Mouse (Mus musculus): ENCODE measurements around the gene Col26a1.

Col26a1 gene

GRCm38 (mm10) chr5:136881380-136882009 is 1.5 kb downstream of the Col26a1 start:
- DNase-seq (ENCODE audit: low read depth), result peak; percentile 81

- no peak for DNase-seq (ENCODE audit: low read depth)
Measured at GRCm38 (mm10) chr5:136880101-136880500, 2.9 kb downstream of the Col26a1 start.

GRCm38 (mm10) chr5:136874271-136874670 is 8.7 kb downstream of the Col26a1 start:
- no peak for DNase-seq (ENCODE audit: low read depth)

- no peak for DNase-seq (ENCODE audit: low read depth)
Measured at GRCm38 (mm10) chr5:136872417-136872816, 10.6 kb downstream of the Col26a1 start.

GRCm38 (mm10) chr5:136869451-136870114 is 13.4 kb downstream of the Col26a1 start:
- DNase-seq (ENCODE audit: low read depth), result no peak

GRCm38 (mm10) chr5:136867706-136868105 is 15.3 kb downstream of the Col26a1 start:
- DNase-seq (ENCODE audit: low read depth), result no peak

GRCm38 (mm10) chr5:136863961-136864674 is 18.9 kb downstream of the Col26a1 start:
- peak; percentile 65 for DNase-seq (ENCODE audit: low read depth)

GRCm38 (mm10) chr5:136863276-136863675 is 19.7 kb downstream of the Col26a1 start:
- no peak for DNase-seq (ENCODE audit: low read depth)

GRCm38 (mm10) chr5:136862806-136863205 is 20.2 kb downstream of the Col26a1 start:
- DNase-seq (ENCODE audit: low read depth), result no peak

- DNase-seq (ENCODE audit: low read depth), result no peak
Measured at GRCm38 (mm10) chr5:136861191-136861940, 21.6 kb downstream of the Col26a1 start.

- DNase-seq (ENCODE audit: low read depth), result no peak
Measured at GRCm38 (mm10) chr5:136850716-136851115, 32.3 kb downstream of the Col26a1 start.

GRCm38 (mm10) chr5:136846385-136847264 is 36.4 kb downstream of the Col26a1 start:
- DNase-seq (ENCODE audit: low read depth), result no peak

- DNase-seq (ENCODE audit: low read depth), result no peak
Measured at GRCm38 (mm10) chr5:136843930-136844329, 39.1 kb downstream of the Col26a1 start.

- peak; percentile 73 for DNase-seq (ENCODE audit: low read depth)
Measured at GRCm38 (mm10) chr5:136840036-136840435, 43.0 kb downstream of the Col26a1 start.

- DNase-seq (ENCODE audit: low read depth), result no peak
Measured at GRCm38 (mm10) chr5:136833053-136833452, 50.0 kb downstream of the Col26a1 start.

GRCm38 (mm10) chr5:136830156-136830555 is 52.9 kb downstream of the Col26a1 start:
- DNase-seq (ENCODE audit: low read depth), result no peak

GRCm38 (mm10) chr5:136821971-136822370 is 61.0 kb downstream of the Col26a1 start:
- no peak for DNase-seq (ENCODE audit: low read depth)

GRCm38 (mm10) chr5:136820911-136821310 is 62.1 kb downstream of the Col26a1 start:
- DNase-seq (ENCODE audit: low read depth), result no peak

GRCm38 (mm10) chr5:136819686-136820085 is 63.3 kb downstream of the Col26a1 start:
- no peak for DNase-seq (ENCODE audit: low read depth)

GRCm38 (mm10) chr5:136810539-136811374 is 72.3 kb downstream of the Col26a1 start:
- no peak for DNase-seq (ENCODE audit: low read depth)

Data from induced T-regulatory cell, adult 2 months (primary cell).